Mouse (Mus musculus) limb, embryonic 14.5 days (tissue): ENCODE measurements around the gene Ggt5. TPM values are rescaled to one million over a fixed set of nuclear protein-coding genes. Genes with fewer than 3 reads are reported as not detected.

Source experiments
- ATAC-seq: fragments of 200-750 bp; cut with Nextera tagmentation; 2 replicates; pipeline ENCODE4 v1.8.0; 2017; ENCODE audit warnings: low read depth, moderate number of reproducible peaks, moderate TSS enrichment; ENCODE audit not compliant: low FRiP score
- DNase-seq: peaks from one replicate; pipeline ENCODE4 v3.0.0-alpha.2; 2015; ENCODE audit warnings: low spot score
- H3K27ac ChIP-seq: fragments of 300-500 bp; sonication (generic); replicated peaks from 2 replicates; pipeline ENCODE4 v1.5.1; 2014; ENCODE audit warnings: low read depth, mild to moderate bottlenecking, low read length, moderate library complexity, mixed read lengths
- H3K27me3 ChIP-seq: fragments of 300-500 bp; sonication (generic); 2 replicates; pipeline ENCODE4 v1.6.1; 2014; ENCODE audit warnings: low read length, mixed read lengths; ENCODE audit not compliant: control insufficient read depth, insufficient read depth
- H3K36me3 ChIP-seq: fragments of 300-500 bp; sonication (generic); 2 replicates; pipeline ENCODE4 v1.6.1; 2014; ENCODE audit warnings: mild to moderate bottlenecking, low read length, moderate library complexity, mixed read lengths; ENCODE audit not compliant: control insufficient read depth, insufficient read depth
- H3K4me1 ChIP-seq: fragments of 300-500 bp; sonication (generic); 2 replicates; pipeline ENCODE4 v1.6.1; 2014; ENCODE audit warnings: antibody characterized with exemption, low read length, mixed read lengths; ENCODE audit not compliant: control insufficient read depth, insufficient read depth
- H3K4me2 ChIP-seq: fragments of 300-500 bp; sonication (generic); replicated peaks from 2 replicates; pipeline ENCODE4 v1.6.1; 2014; ENCODE audit warnings: low read depth, mild to moderate bottlenecking, low read length, moderate library complexity; ENCODE audit not compliant: severe bottlenecking
- H3K4me3 ChIP-seq: fragments of 300-500 bp; sonication (generic); replicated peaks from 2 replicates; pipeline ENCODE4 v1.5.1; 2014; ENCODE audit warnings: low read length
- H3K9ac ChIP-seq: fragments of 300-500 bp; sonication (generic); 2 replicates; pipeline ENCODE4 v1.6.1; 2014; ENCODE audit warnings: mild to moderate bottlenecking, low read depth, low read length, moderate library complexity; ENCODE audit not compliant: severe bottlenecking
- H3K9me3 ChIP-seq: fragments of 300-500 bp; sonication (generic); 2 replicates; pipeline ENCODE4 v1.6.1; 2016; ENCODE audit warnings: low read length; ENCODE audit not compliant: control insufficient read depth
- POLR2A ChIP-seq: fragments of 200-500 bp; IDR thresholded peaks from 2 replicates; pipeline ENCODE4 v1.8.0; 2012; ENCODE audit warnings: inconsistent platforms, mild to moderate bottlenecking, moderate library complexity, borderline replicate concordance; ENCODE audit not compliant: insufficient read depth, insufficient read length; ENCODE audit errors: extremely low read depth
- WGBS: fragments of 180-500 bp; shearing (Covaris S2); extraction: QIAGEN DNeasy Blood & Tissue Kit; methylation state at CpG from one replicate; pipeline ENCODE4 v1.1.7; 2014; 5-methylcytosine and 5-hydroxymethylcytosine counted together
- polyA plus RNA-seq, 2 experiments: library from polyadenylated mRNA; depleted of rRNA in 1 of 2; stranded (reverse) in 1 of 2; unstranded in 1 of 2; fragments of >200 nt; fragmentation: Nextera tagmentation in 1 of 2; extraction: Ambion mirVana in 1 of 2; gene quantifications; 2 replicates each; pipeline versions ENCODE4 v1.2.1 to v1.2.3; 2012 to 2014

Gene Ggt5
- polyA plus RNA-seq, 2 experiments = 1.1 to 7.5 TPM

- no peak for TF ChIP-seq POLR2A
- Histone ChIP-seq H3K4me3 (no peak overlapping the region), H3K4me1 (no peaks in the 10 kb centered on the region), H3K27ac (no peak overlapping the region), H3K9ac (no peak overlapping the region), H3K27me3 (no peaks in the 10 kb centered on the region), H3K9me3 (no peaks in the 10 kb centered on the region), H3K4me2 (no peak overlapping the region), H3K36me3 (no peaks in the 10 kb centered on the region)
- DNase-seq (no peak), ATAC-seq (no peak)
- WGBS = 88% methylated on average over 4 of the region's 4 CpGs
These were observed 26.9 kb downstream of the Ggt5 start for GRCm38 (mm10) chr10:75616044-75616443.

- no peak overlapping the region for H3K27ac ChIP-seq
- no peak for TF ChIP-seq POLR2A
- H3K36me3 ChIP-seq = no peaks in the 10 kb centered on the region
- no peaks in the 10 kb centered on the region for H3K4me1 ChIP-seq
- no peak overlapping the region for H3K4me3 ChIP-seq
- WGBS = 59% methylated on average over 3 of the region's 3 CpGs
- H3K9ac ChIP-seq = no peak overlapping the region
- DNase-seq (no peak), ATAC-seq (no peak)
- no peaks in the 10 kb centered on the region for H3K9me3 ChIP-seq
- H3K27me3 ChIP-seq = no peaks in the 10 kb centered on the region
- no peak overlapping the region for H3K4me2 ChIP-seq
These were observed 31.7 kb downstream of the Ggt5 start for GRCm38 (mm10) chr10:75620818-75621217.

DNA sequence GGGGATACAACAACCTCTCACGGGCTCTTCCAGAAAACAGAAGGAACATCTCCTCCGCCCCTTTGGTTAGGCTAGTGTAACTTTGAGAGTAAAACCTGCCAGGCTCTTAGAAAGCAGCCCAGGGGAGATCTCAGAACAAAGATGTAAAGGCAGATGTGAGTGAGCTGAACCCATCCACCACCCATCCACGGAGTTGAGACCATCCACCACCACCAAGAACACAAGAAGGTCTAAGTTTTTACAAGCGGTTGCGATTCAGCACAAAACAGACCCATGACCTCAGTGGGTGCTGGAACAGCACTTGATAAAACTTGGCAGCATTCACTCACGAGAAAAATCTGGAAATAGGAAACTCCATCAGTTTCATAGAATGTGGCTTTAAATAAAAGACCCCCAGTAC lies 36.8 kb downstream of the Ggt5 start:
- TF ChIP-seq POLR2A = no peak
- no peaks in the 10 kb centered on the region for H3K4me1 ChIP-seq
- no peaks in the 10 kb centered on the region for H3K36me3 ChIP-seq
- DNase-seq (no peak), ATAC-seq (no peak)
- no peak overlapping the region for H3K9ac ChIP-seq
- H3K4me2 ChIP-seq = no peak overlapping the region
- H3K4me3 ChIP-seq = no peak overlapping the region
- WGBS = 40% methylated on average over 6 of the region's 6 CpGs
- no peak overlapping the region for H3K27ac ChIP-seq
- H3K9me3 ChIP-seq = no peaks in the 10 kb centered on the region
- H3K27me3 ChIP-seq = no peaks in the 10 kb centered on the region

- H3K9ac ChIP-seq = no peak overlapping the region
- no peaks in the 10 kb centered on the region for H3K36me3 ChIP-seq
- no peak for TF ChIP-seq POLR2A
- H3K27me3 ChIP-seq = no peaks in the 10 kb centered on the region
- no peak for ATAC-seq
- H3K27ac ChIP-seq = no peak overlapping the region
- 62% methylated on average over 3 of the region's 3 CpGs for WGBS
- H3K9me3 ChIP-seq = no peaks in the 10 kb centered on the region
- no peak overlapping the region for H3K4me2 ChIP-seq
- DNase-seq = no peak
- no peak overlapping the region for H3K4me3 ChIP-seq
- no peaks in the 10 kb centered on the region for H3K4me1 ChIP-seq
These were observed 37.9 kb downstream of the Ggt5 start for GRCm38 (mm10) chr10:75626991-75627390.

DNA sequence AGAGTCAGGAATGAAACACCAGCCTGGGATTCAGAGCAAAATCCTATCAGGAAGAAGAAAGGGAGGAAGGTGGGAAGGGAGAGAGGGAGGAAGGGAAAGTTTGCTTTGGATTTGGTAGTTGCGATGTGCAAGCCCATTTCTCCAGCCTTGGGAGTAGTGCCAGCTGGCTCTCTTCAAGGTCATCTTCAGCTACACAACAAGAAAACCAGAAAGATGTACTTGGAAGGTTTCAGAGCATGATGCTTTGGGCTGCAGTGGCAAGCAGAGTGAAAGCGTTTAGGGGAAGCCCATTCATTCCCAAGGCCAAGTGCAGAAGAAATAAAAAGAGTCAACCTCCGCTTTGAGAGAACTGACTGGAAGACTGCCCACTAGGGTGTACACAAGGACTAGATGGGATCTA lies 38.4 kb downstream of the Ggt5 start:
- Histone ChIP-seq H3K9ac (no peak overlapping the region), H3K27me3 (no peaks in the 10 kb centered on the region), H3K4me1 (no peaks in the 10 kb centered on the region), H3K4me2 (no peak overlapping the region), H3K4me3 (no peak overlapping the region), H3K36me3 (no peaks in the 10 kb centered on the region), H3K27ac (no peak overlapping the region), H3K9me3 (no peaks in the 10 kb centered on the region)
- WGBS = 84% methylated on average over 3 of the region's 3 CpGs
- no peak for TF ChIP-seq POLR2A
- DNase-seq (no peak), ATAC-seq (no peak)

DNA sequence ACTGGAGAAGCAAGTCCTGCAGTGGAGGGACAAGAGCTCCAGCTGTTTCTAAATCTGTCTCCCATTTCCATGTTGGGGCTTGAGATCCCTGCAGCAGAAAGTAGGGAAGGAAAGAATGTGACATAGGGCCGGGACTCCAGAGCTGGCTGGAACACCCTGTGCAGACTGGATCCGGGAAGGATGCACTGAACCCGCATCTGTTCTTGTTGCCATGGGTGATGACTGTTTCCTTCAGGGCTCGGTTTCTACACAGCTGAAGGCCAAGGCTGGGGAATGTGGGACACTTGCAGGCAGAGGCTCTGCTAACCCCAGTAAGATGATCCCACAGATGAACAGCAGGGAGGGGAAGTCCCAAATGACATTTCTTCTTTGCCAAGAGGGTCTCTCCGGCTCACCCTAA lies 43.5 kb downstream of the Ggt5 start:
- TF ChIP-seq POLR2A = no peak
- Histone ChIP-seq H3K36me3 (no peaks in the 10 kb centered on the region), H3K27ac (no peak overlapping the region), H3K4me3 (no peak overlapping the region), H3K9me3 (no peaks in the 10 kb centered on the region), H3K9ac (no peak overlapping the region), H3K4me2 (no peak overlapping the region), H3K27me3 (no peaks in the 10 kb centered on the region), H3K4me1 (no peaks in the 10 kb centered on the region)
- WGBS = 30% methylated on average over 5 of the region's 5 CpGs
- DNase-seq (peak; percentile 70), ATAC-seq (peak; percentile 82)
